Mouse (Mus musculus) T-helper 2 cell (primary cell): ENCODE measurements around the gene Tbc1d10a.

Experiments used
- in situ Hi-C: fragments of 300-600 bp; cut with MboI, MseI; formaldehyde crosslinking; loops from one replicate; pipeline ENCODE4 v1.15.1; 2025; ENCODE audit warnings: high pct_unique_total_duplicates

Gene Tbc1d10a

GRCm38 (mm10) chr11:4215061-4215460 lies 28.5 kb downstream of the Tbc1d10a start:
- in situ Hi-C loops: no loop called here

GRCm38 (mm10) chr11:4216248-4217000 lies 29.8 kb downstream of the Tbc1d10a start:
- in situ Hi-C loops: no loop called here

- in situ Hi-C loops: no loop called here
Observed at GRCm38 (mm10) chr11:4217914-4218629, 31.5 kb downstream of the Tbc1d10a start, which contains the start of gene Castor1. Castor1 (plus strand) TSS chr11:4218225.

- in situ Hi-C loops: no loop called here
Observed at GRCm38 (mm10) chr11:4218637-4219036, 32.0 kb downstream of the Tbc1d10a start.

GRCm38 (mm10) chr11:4219317-4219751 lies 32.7 kb downstream of the Tbc1d10a start:
- in situ Hi-C loops: no loop called here

GRCm38 (mm10) chr11:4219908-4220307 lies 33.3 kb downstream of the Tbc1d10a start:
- in situ Hi-C loops: loop anchor here (5.0 kb wide), 1 partner anchor 37 kb away; the partner anchor contains the start of gene Lif

- in situ Hi-C loops: loop anchor here (5.0 kb wide), 1 partner anchor 37 kb away; the partner anchor contains the start of gene Lif
Observed at GRCm38 (mm10) chr11:4220443-4221400, 34.1 kb downstream of the Tbc1d10a start.

- in situ Hi-C loops: loop anchor here (5.0 kb wide), 1 partner anchor 35 kb away; the partner anchor contains the start of gene Lif
Observed at GRCm38 (mm10) chr11:4222046-4222950, 35.7 kb downstream of the Tbc1d10a start.

- in situ Hi-C loops: loop anchor here (5.0 kb wide), 1 partner anchor 34 kb away; the partner anchor contains the start of gene Lif
Observed at GRCm38 (mm10) chr11:4223393-4224188, 37.0 kb downstream of the Tbc1d10a start.

- in situ Hi-C loops: loop anchor here (5.0 kb wide), 1 partner anchor 33 kb away; the partner anchor contains the start of gene Lif
Observed at GRCm38 (mm10) chr11:4224223-4224622, 37.6 kb downstream of the Tbc1d10a start.

GRCm38 (mm10) chr11:4226569-4227325 lies 40.2 kb downstream of the Tbc1d10a start:
- in situ Hi-C loops: no loop called here

GRCm38 (mm10) chr11:4228463-4228862 lies 41.9 kb downstream of the Tbc1d10a start:
- in situ Hi-C loops: no loop called here

GRCm38 (mm10) chr11:4229841-4230240 lies 43.3 kb downstream of the Tbc1d10a start:
- in situ Hi-C loops: no loop called here

- in situ Hi-C loops: no loop called here
Observed at GRCm38 (mm10) chr11:4231435-4231834, 44.8 kb downstream of the Tbc1d10a start.

- in situ Hi-C loops: no loop called here
Observed at GRCm38 (mm10) chr11:4232644-4233043, 46.1 kb downstream of the Tbc1d10a start.

GRCm38 (mm10) chr11:4235052-4235655 lies 48.6 kb downstream of the Tbc1d10a start:
- in situ Hi-C loops: no loop called here

GRCm38 (mm10) chr11:4235665-4236545 lies 49.3 kb downstream of the Tbc1d10a start, which contains the start of gene Osm:
Osm (plus strand) TSS chr11:4236420.
- in situ Hi-C loops: no loop called here
